Mouse (Mus musculus): ENCODE data around the gene Isx. TPM values are rescaled to one million over a fixed set of nuclear protein-coding genes. Genes with fewer than 3 reads are reported as not detected.

The Isx gene
- not detected in 2 replicates for polyA plus RNA-seq (2014; fragmentation: Nextera tagmentation; extraction: Ambion mirVana)

GRCm38 (mm10) chr8:74872940-74873339, at the start of gene Isx:
Gene Isx, plus strand, starts transcription at chr8:74873173.
- ATAC-seq (ENCODE audit: low FRiP score) (no peak), DNase-seq (ENCODE audit: low spot score, missing footprints) (no peak)
- Histone ChIP-seq H3K36me3 (ENCODE audit: control insufficient read depth, insufficient read depth, low read length) (no peaks in the 10 kb centered on the region), H3K27me3 (ENCODE audit: control insufficient read depth, insufficient read depth, low read length) (no peaks in the 10 kb centered on the region), H3K27ac (ENCODE audit: low read depth, low read length) (no peak within 1 kb of the TSS), H3K9ac (ENCODE audit: low read length) (no peak within 1 kb of the TSS), H3K4me2 (no peak within 1 kb of the TSS), H3K4me1 (ENCODE audit: control insufficient read depth, insufficient read depth, low read length) (no peaks in the 10 kb centered on the region; the same call in 1 of the 2 replicates), H3K9me3 (ENCODE audit: control insufficient read depth, low read length) (no peaks in the 10 kb centered on the region), H3K4me3 (ENCODE audit: low read depth, low read length) (no peak within 1 kb of the TSS)
- WGBS: 85% methylated on average over 3 of the region's 3 CpGs

GRCm38 (mm10) chr8:74827689-74828088, 45.3 kb upstream of the Isx start:
- H3K36me3 ChIP-seq (ENCODE audit: control insufficient read depth, insufficient read depth, low read length): no peaks in the 10 kb centered on the region
- H3K27ac ChIP-seq (ENCODE audit: low read depth, low read length): no peak overlapping the region
- H3K27me3 ChIP-seq (ENCODE audit: control insufficient read depth, insufficient read depth, low read length): no peaks in the 10 kb centered on the region
- no peak for ATAC-seq (ENCODE audit: low FRiP score)
- no peak overlapping the region for H3K4me2 ChIP-seq
- no peaks in the 10 kb centered on the region for H3K9me3 ChIP-seq (ENCODE audit: control insufficient read depth, low read length)
- 86% methylated on average over 3 of the region's 3 CpGs for WGBS
- H3K9ac ChIP-seq (ENCODE audit: low read length): no peak overlapping the region
- DNase-seq (ENCODE audit: low spot score, missing footprints): no peak
- H3K4me1 ChIP-seq (ENCODE audit: control insufficient read depth, insufficient read depth, low read length): no peaks in the 10 kb centered on the region
- no peak overlapping the region for H3K4me3 ChIP-seq (ENCODE audit: low read depth, low read length)

- Histone ChIP-seq H3K4me3 (ENCODE audit: low read depth, low read length) (no peak overlapping the region), H3K4me1 (ENCODE audit: control insufficient read depth, insufficient read depth, low read length) (no peaks in the 10 kb centered on the region), H3K9ac (ENCODE audit: low read length) (no peak overlapping the region), H3K36me3 (ENCODE audit: control insufficient read depth, insufficient read depth, low read length) (no peaks in the 10 kb centered on the region), H3K27ac (ENCODE audit: low read depth, low read length) (no peak overlapping the region), H3K27me3 (ENCODE audit: control insufficient read depth, insufficient read depth, low read length) (no peaks in the 10 kb centered on the region), H3K4me2 (no peak overlapping the region), H3K9me3 (ENCODE audit: control insufficient read depth, low read length) (no peaks in the 10 kb centered on the region)
- ATAC-seq (ENCODE audit: low FRiP score): no peak
- no peak for DNase-seq (ENCODE audit: low spot score, missing footprints)
- 82% methylated on average over 5 of the region's 5 CpGs for WGBS
Measured at GRCm38 (mm10) chr8:74831322-74831721, 41.7 kb upstream of the Isx start.

GRCm38 (mm10) chr8:74834246-74834645, 38.7 kb upstream of the Isx start:
- H3K4me3 ChIP-seq (ENCODE audit: low read depth, low read length): no peak overlapping the region
- H3K36me3 ChIP-seq (ENCODE audit: control insufficient read depth, insufficient read depth, low read length): no peaks in the 10 kb centered on the region
- no peaks in the 10 kb centered on the region for H3K9me3 ChIP-seq (ENCODE audit: control insufficient read depth, low read length)
- H3K27me3 ChIP-seq (ENCODE audit: control insufficient read depth, insufficient read depth, low read length): no peaks in the 10 kb centered on the region
- no peak overlapping the region for H3K9ac ChIP-seq (ENCODE audit: low read length)
- H3K4me2 ChIP-seq: no peak overlapping the region
- WGBS: 66% methylated on average over 1 of the region's 1 CpGs
- no peak overlapping the region for H3K27ac ChIP-seq (ENCODE audit: low read depth, low read length)
- no peak for ATAC-seq (ENCODE audit: low FRiP score)
- no peak for DNase-seq (ENCODE audit: low spot score, missing footprints)
- no peaks in the 10 kb centered on the region for H3K4me1 ChIP-seq (ENCODE audit: control insufficient read depth, insufficient read depth, low read length)

- Histone ChIP-seq H3K27me3 (ENCODE audit: control insufficient read depth, insufficient read depth, low read length) (no peaks in the 10 kb centered on the region), H3K4me3 (ENCODE audit: low read depth, low read length) (no peak overlapping the region), H3K4me1 (ENCODE audit: control insufficient read depth, insufficient read depth, low read length) (no peaks in the 10 kb centered on the region), H3K36me3 (ENCODE audit: control insufficient read depth, insufficient read depth, low read length) (no peaks in the 10 kb centered on the region), H3K9me3 (ENCODE audit: control insufficient read depth, low read length) (no peaks in the 10 kb centered on the region), H3K4me2 (no peak overlapping the region), H3K27ac (ENCODE audit: low read depth, low read length) (no peak overlapping the region), H3K9ac (ENCODE audit: low read length) (no peak overlapping the region)
- 35% methylated on average over 12 of the region's 12 CpGs for WGBS
- peak; percentile 50; the same call in 1 of the 2 replicates for ATAC-seq (ENCODE audit: low FRiP score)
- no peak for DNase-seq (ENCODE audit: low spot score, missing footprints)
Measured at GRCm38 (mm10) chr8:74847376-74848048, 25.5 kb upstream of the Isx start.

- Histone ChIP-seq H3K27ac (ENCODE audit: low read depth, low read length) (no peak overlapping the region), H3K4me2 (no peak overlapping the region), H3K36me3 (ENCODE audit: control insufficient read depth, insufficient read depth, low read length) (no peaks in the 10 kb centered on the region), H3K4me3 (ENCODE audit: low read depth, low read length) (no peak overlapping the region), H3K9ac (ENCODE audit: low read length) (no peak overlapping the region), H3K27me3 (ENCODE audit: control insufficient read depth, insufficient read depth, low read length) (no peaks in the 10 kb centered on the region), H3K4me1 (ENCODE audit: control insufficient read depth, insufficient read depth, low read length) (no peaks in the 10 kb centered on the region), H3K9me3 (ENCODE audit: control insufficient read depth, low read length) (no peaks in the 10 kb centered on the region)
- DNase-seq (ENCODE audit: low spot score, missing footprints) (no peak), ATAC-seq (ENCODE audit: low FRiP score) (no peak)
- 86% methylated on average over 1 of the region's 1 CpGs for WGBS
Measured at GRCm38 (mm10) chr8:74848707-74849106, 24.3 kb upstream of the Isx start.

GRCm38 (mm10) chr8:74850971-74851370, 22.0 kb upstream of the Isx start:
- Histone ChIP-seq H3K9ac (ENCODE audit: low read length) (no peak overlapping the region), H3K4me1 (ENCODE audit: control insufficient read depth, insufficient read depth, low read length) (no peaks in the 10 kb centered on the region), H3K27ac (ENCODE audit: low read depth, low read length) (no peak overlapping the region), H3K4me3 (ENCODE audit: low read depth, low read length) (no peak overlapping the region), H3K27me3 (ENCODE audit: control insufficient read depth, insufficient read depth, low read length) (no peaks in the 10 kb centered on the region), H3K36me3 (ENCODE audit: control insufficient read depth, insufficient read depth, low read length) (no peaks in the 10 kb centered on the region), H3K4me2 (no peak overlapping the region), H3K9me3 (ENCODE audit: control insufficient read depth, low read length) (no peaks in the 10 kb centered on the region)
- DNase-seq (ENCODE audit: low spot score, missing footprints) (no peak), ATAC-seq (ENCODE audit: low FRiP score) (no peak)

- no peak overlapping the region for H3K27ac ChIP-seq (ENCODE audit: low read depth, low read length)
- no peak overlapping the region for H3K9ac ChIP-seq (ENCODE audit: low read length)
- no peaks in the 10 kb centered on the region for H3K9me3 ChIP-seq (ENCODE audit: control insufficient read depth, low read length)
- WGBS: 16% methylated on average over 3 of the region's 3 CpGs
- no peaks in the 10 kb centered on the region for H3K4me1 ChIP-seq (ENCODE audit: control insufficient read depth, insufficient read depth, low read length)
- no peak overlapping the region for H3K4me2 ChIP-seq
- DNase-seq (ENCODE audit: low spot score, missing footprints) (no peak), ATAC-seq (ENCODE audit: low FRiP score) (no peak; the same call in 1 of the 2 replicates)
- H3K4me3 ChIP-seq (ENCODE audit: low read depth, low read length): no peak overlapping the region
- no peaks in the 10 kb centered on the region for H3K36me3 ChIP-seq (ENCODE audit: control insufficient read depth, insufficient read depth, low read length)
- no peaks in the 10 kb centered on the region for H3K27me3 ChIP-seq (ENCODE audit: control insufficient read depth, insufficient read depth, low read length)
Measured at GRCm38 (mm10) chr8:74851837-74852236, 21.1 kb upstream of the Isx start.

GRCm38 (mm10) chr8:74853488-74853887, 19.5 kb upstream of the Isx start:
- H3K27ac ChIP-seq (ENCODE audit: low read depth, low read length): no peak overlapping the region
- no peaks in the 10 kb centered on the region for H3K36me3 ChIP-seq (ENCODE audit: control insufficient read depth, insufficient read depth, low read length)
- no peaks in the 10 kb centered on the region for H3K27me3 ChIP-seq (ENCODE audit: control insufficient read depth, insufficient read depth, low read length)
- DNase-seq (ENCODE audit: low spot score, missing footprints): peak; percentile 89
- H3K4me2 ChIP-seq: no peak overlapping the region
- peak; percentile 61 for ATAC-seq (ENCODE audit: low FRiP score)
- 33% methylated on average over 5 of the region's 5 CpGs for WGBS
- H3K4me3 ChIP-seq (ENCODE audit: low read depth, low read length): no peak overlapping the region
- no peaks in the 10 kb centered on the region for H3K4me1 ChIP-seq (ENCODE audit: control insufficient read depth, insufficient read depth, low read length)
- no peaks in the 10 kb centered on the region for H3K9me3 ChIP-seq (ENCODE audit: control insufficient read depth, low read length)
- no peak overlapping the region for H3K9ac ChIP-seq (ENCODE audit: low read length)
